Mouse (Mus musculus): Measurements from ENCODE around the gene Stt3b. TPM values are rescaled to one million over a fixed set of nuclear protein-coding genes. Genes with fewer than 3 reads are reported as not detected.

Gene Stt3b
- total RNA-seq (2017), result 88.4 and 91.5 TPM in 2 replicates

DNA sequence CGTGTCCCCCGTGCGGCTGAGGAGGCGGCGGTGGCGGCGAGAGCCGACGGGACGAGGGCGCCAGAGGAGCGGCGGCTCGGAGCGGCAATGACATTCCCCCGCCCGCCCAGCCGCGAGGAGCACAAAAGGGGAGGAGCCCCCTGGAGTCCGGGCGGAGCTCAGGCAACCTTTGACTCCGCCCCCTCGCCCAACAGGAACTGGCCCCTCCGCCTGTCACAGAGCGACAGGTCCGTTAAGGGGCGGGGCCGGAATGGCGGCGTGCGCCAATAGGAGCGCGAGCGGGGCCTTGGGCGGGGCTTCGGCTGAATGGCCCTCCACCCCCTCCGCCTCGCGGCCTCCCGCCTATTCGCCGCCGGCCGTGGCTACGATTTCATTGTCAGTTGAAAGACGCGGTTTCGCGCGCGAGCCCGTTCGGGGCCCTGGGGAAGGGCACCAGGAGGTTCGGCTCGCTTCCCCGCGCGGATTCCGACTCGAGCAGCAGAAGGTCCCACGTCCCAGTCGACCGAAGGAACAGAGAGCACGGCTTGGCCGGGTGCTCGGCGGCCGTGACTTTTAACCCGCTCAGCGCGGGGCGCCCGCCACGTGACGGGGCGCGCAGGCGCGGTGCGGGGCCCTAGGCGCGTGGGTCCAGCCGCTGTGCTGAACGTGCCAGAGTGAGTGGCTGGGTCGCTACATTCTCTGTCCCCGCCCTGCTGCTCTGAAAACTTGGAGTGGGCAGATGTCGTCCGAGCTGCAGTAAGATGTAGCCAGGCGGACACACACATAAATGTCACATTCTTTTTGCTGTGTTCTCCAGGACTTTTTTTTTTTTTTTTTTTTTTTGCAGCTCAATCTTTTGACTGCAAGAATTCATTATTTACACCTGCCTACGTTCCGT lies at the start of gene Stt3b:
TSS of gene Stt3b (minus strand) at position 76 of the 877 bp plus-strand sequence.
- peak; percentile 86 for ATAC-seq (replicated peaks; ENCODE audit: low read depth, poor library complexity, severe bottlenecking)

- no peak for ATAC-seq (replicated peaks; ENCODE audit: low read depth, poor library complexity, severe bottlenecking)
Measured at GRCm38 (mm10) chr9:115358421-115358820, 48.2 kb upstream of the Stt3b start.

DNA sequence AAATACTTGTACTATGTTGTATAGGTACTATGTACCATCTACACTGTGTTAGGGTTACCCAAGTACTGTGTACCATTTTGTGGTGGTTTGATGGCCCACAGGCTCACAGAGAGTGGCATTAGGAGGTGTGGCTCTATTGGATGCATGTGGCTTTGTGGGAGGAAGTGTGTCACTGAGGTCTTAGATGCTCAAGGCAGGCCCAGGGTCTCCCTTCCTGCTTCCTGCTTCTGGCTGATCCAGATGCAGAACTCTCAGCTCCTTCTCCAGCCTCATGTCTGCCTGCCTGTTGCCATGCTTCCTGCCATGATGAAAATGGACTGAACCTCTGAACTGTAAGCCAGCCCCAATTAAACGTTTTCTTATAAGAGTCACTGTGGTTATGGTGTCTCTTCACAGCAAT lies 47.8 kb upstream of the Stt3b start:
- no peak for ATAC-seq (replicated peaks; ENCODE audit: low read depth, poor library complexity, severe bottlenecking)

GRCm38 (mm10) chr9:115356731-115357458 lies 46.7 kb upstream of the Stt3b start:
- ATAC-seq (replicated peaks; ENCODE audit: low read depth, poor library complexity, severe bottlenecking), result no peak

- no peak for ATAC-seq (replicated peaks; ENCODE audit: low read depth, poor library complexity, severe bottlenecking)
Measured at GRCm38 (mm10) chr9:115355972-115356371, 45.8 kb upstream of the Stt3b start.

DNA sequence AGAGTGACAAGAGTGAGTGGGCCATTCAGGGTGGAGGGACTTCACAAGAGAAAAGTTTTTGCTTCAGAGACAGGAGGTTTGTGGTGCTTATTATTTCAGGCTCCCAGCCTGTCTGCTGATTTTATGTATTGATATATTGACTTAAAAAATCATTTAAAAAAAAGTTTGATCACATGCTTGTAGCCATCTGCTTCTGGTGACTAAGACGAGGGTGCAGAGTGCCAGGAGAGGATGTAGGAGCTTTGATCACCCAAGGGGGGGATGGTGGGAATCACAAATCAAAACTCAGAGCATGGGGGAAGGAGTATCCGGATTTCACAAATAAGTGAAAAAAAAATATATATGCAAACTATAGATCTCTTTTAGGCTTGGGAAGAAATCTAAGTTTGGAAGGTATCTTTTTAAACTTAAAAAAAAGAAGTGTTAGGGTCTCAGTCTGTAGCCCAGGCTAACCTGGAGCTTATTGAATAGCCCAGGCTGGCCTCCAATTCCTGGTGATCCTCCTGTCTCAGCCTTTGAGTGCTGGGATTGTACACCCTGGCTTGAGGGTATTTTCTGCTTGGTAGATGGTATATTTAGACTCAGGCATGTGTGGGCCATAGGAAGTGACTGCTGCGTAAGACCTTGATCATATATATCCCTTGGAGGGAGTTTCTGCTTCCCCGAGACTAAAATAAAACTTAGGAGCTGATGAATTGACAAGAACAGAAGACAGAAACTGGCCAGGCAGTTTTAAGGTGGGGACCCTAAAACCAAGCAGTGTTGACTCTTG lies 39.7 kb upstream of the Stt3b start:
- ATAC-seq (replicated peaks; ENCODE audit: low read depth, poor library complexity, severe bottlenecking), result no peak

- ATAC-seq (replicated peaks; ENCODE audit: low read depth, poor library complexity, severe bottlenecking), result no peak
Measured at GRCm38 (mm10) chr9:115349106-115349505, 38.9 kb upstream of the Stt3b start.

DNA sequence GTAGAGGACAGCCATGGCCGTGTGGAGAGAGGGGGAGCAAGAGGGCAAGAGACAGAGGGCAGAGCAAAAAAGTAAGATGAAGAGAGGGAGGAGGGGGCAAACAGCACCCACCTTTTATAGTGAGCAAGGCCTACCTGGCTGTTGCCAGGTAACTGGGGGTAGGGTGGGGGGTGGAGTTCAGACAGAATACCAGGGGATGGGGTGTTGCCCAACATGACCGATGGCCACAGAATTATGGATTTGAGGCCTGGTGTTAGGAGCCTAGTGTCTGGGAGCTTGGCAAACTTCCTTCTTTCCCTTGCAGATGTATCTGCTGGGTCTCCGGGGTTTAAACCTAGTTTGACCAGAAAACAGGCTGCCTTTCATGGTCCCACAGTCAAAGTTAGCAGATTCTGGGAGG lies 34.7 kb upstream of the Stt3b start:
- ATAC-seq (replicated peaks; ENCODE audit: low read depth, poor library complexity, severe bottlenecking), result no peak

DNA sequence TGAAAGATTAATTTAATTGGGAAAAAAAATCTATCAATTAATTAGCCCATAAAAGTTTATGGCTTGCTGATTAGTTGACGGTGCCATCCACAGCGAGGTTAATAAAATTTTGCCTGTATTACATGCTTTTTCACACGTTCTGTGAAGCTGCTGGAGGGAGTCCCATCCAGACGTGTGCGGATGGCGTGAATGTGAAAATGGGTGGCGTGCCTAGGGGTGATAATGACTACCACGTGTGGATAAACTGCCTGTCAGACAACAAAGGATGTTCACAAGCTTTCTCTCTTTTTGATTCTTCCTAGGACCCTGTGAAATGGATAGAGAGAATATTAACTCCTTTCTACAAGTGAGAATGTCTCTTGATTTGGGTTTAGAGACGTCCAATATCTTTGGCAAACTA lies 31.4 kb upstream of the Stt3b start:
- no peak for ATAC-seq (replicated peaks; ENCODE audit: low read depth, poor library complexity, severe bottlenecking)

- ATAC-seq (replicated peaks; ENCODE audit: low read depth, poor library complexity, severe bottlenecking), result no peak
Measured at GRCm38 (mm10) chr9:115340212-115340815, 30.1 kb upstream of the Stt3b start.

- no peak for ATAC-seq (replicated peaks; ENCODE audit: low read depth, poor library complexity, severe bottlenecking)
Measured at GRCm38 (mm10) chr9:115338816-115339215, 28.6 kb upstream of the Stt3b start.

- no peak for ATAC-seq (replicated peaks; ENCODE audit: low read depth, poor library complexity, severe bottlenecking)
Measured at GRCm38 (mm10) chr9:115333016-115333415, 22.8 kb upstream of the Stt3b start.

GRCm38 (mm10) chr9:115332339-115332738 lies 22.1 kb upstream of the Stt3b start:
- ATAC-seq (replicated peaks; ENCODE audit: low read depth, poor library complexity, severe bottlenecking), result no peak

DNA sequence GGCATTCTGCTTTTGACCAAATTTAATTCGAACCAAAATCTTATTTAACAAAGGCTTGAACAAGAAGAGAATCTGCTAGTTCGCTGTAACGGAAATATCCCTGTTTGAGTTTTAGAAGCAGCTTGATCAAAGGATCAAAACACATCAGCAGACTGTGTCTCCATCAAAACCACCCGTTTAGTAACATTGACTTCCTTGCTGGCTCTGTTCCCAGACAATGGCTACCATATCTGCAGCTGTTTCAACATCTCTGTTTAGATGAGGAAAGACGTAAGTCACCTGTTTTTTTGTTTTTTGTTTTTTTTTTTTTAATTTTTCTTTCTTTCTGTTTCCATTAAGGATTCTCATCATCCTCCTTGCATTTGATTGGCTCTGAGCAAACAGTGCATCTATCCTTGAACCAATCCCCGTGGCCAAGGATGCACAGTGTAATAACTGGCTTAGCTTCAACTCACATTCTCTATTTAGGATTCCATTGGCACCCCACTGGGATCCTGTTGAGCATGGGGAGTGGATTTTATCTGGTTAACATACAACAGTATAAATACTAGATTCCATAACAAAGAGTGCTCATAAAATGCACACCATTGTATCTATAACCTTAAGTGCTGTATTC lies 20.7 kb upstream of the Stt3b start:
- ATAC-seq (replicated peaks; ENCODE audit: low read depth, poor library complexity, severe bottlenecking), result peak; percentile 71

DNA sequence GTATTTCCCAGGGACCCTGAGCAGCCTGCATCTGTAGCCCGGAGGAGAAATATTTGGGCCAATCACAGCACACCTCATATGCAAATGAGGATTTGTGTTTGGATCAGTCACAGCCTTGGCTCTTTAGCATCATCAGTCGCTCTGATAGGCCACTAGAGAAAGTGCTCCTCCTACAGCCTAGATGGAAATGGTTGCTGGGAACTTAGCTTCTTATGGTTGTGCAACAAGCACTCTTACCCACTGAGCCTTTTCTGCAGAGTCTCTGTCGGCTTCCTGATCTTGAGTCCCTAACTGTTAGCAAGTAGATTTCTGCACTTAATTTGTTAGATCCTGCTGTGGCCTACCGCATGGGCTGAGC lies 16.3 kb upstream of the Stt3b start:
- no peak for ATAC-seq (replicated peaks; ENCODE audit: low read depth, poor library complexity, severe bottlenecking)

DNA sequence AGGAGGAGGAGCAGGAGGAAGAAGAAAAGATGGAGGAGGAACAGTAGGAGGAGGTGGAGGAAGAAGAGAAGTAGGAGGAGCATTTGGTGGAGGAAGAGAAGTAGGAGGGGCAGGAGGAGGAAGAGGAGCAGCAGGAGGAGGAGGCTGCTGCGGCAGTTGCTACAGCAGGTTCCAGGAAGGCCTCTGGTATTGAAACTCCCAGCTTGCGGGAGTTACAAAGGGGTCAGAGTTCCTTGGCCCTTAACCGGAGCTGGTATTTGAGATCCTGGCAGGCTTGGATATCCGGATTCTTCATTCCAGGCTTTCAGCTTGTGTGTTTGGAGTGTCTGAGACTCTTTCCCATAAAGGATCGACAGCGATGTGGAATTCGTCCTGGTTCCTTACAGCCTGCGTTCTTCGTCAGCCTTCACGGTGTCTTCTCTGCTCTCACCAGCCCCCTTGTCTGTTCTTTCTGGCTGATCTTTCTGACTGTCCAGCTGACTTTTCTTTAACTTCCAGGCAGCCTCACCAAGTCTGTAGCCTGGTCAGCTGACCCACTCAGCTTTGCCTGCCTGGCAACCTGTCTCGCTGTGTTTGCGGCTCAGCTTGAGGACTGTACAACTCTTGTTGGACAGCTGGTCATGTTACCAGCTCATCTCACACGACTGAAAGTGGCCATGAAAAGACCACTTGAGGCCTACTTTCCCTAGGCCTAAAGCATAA lies 15.8 kb upstream of the Stt3b start:
- ATAC-seq (replicated peaks; ENCODE audit: low read depth, poor library complexity, severe bottlenecking), result no peak

GRCm38 (mm10) chr9:115323572-115323971 lies 13.4 kb upstream of the Stt3b start:
- ATAC-seq (replicated peaks; ENCODE audit: low read depth, poor library complexity, severe bottlenecking), result no peak

DNA sequence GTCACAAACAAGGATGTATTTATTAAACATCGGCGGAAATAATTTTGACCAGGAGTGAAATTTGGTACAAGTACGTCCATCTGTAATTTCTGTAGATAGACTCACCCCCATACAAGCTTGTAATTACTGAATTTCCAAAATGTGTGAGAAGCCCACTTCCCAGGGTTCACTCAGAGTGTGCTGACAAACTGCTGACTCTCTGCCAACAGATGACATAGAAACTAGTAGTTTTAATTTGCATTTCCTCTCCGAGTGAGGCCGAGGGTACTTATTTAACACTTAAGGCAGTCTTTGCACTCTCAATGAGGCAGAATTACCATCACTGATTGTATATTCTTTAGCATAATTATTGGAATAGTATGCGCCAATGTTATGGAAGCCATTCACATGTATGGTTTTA lies 12.2 kb upstream of the Stt3b start:
- no peak for ATAC-seq (replicated peaks; ENCODE audit: low read depth, poor library complexity, severe bottlenecking)

- no peak for ATAC-seq (replicated peaks; ENCODE audit: low read depth, poor library complexity, severe bottlenecking)
Measured at GRCm38 (mm10) chr9:115321052-115321451, 10.8 kb upstream of the Stt3b start.

All from common myeloid progenitor, adult 5-6 weeks (primary cell).